Mouse (Mus musculus): ENCODE results near the gene Jpt1. TPM values are rescaled to one million over a fixed set of nuclear protein-coding genes. Genes with fewer than 3 reads are reported as not detected.
"Not testable (repeated sequence)": the region's sequence is repeated elsewhere in the genome, so short reads cannot be mapped to it uniquely, and the experiment has no call there.

Jpt1 gene
- total RNA-seq, 4 experiments from 2014 or later: 125 to 152 (median 137) TPM

DNA sequence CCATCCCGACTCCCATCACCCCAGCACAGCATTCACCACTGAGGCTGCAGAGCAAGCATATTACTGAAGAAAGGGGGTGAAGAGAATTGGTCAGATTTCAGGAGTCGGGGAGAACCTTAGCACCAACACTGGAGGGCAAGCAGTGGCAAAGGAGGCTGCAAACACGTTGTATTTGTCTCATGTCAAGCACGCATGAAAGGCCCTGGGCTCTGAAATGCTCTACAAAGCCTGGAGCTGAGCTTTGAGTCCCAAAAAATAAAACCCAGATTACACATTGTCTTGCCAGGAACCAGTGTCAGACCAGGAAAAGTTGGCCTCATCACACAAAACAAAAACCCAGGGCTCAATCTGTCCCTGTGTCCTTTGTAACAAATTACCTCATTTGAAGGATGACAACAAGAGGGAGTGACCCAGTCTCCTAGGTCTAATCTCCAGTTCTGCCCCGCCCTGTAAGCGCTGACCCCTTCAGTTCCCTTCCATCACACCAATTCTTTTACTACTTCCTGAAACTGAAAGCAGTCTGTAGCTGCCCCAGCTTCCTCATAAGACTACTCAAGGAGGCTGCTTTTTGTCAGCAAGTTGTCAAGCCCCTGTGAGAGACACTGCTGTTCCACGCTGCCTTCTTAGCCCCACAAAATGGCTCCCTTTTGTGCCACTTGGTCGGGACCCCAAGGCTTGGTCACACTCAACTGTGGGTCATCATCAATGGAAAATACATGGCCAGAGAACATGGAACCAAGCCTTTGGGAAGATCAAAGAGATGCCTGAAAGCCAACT, 1.6 kb downstream of the Jpt1 start:
- no peak for DNase-seq (ENCODE audit: low spot score in 2 of 2)

DNA sequence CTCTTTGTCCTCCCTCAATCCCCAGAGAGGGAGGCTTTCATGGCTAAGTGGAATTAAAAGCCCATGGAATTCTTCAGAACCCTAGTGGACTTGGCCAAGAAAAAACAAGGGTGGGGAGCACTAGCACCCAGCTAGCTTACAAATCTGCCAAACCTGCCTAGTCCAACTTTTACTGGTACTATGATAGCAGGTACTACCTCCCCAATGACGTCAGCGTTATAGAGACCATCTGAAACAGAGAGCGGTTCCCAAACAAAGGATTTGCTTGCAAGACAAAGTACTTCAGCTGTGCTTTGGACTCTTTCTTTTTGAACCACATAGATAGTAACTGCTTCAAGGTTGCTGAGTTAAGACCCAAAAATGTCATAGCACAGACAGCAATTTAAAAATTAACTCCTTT, 2.2 kb downstream of the Jpt1 start:
- DNase-seq (ENCODE audit: low spot score in 2 of 2): no peak

DNA sequence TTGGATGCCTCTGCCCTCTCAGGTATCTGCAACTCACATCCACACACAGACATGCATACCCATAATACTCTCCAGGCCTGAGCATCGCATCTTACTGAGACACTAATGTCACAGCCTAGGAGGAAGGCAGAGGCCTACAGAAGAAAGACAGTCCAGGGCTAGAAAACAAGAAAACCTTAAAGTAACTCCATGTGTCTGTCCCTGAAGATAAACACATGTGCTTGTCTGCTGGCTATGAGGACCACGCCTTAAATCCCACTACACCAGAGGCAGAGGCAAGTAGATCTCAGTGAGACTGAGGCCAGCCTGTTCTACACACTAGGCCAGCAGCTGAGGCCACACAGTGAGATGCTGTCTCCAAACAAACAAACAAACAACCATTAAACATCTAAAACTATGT, 3.1 kb downstream of the Jpt1 start:
- DNase-seq (ENCODE audit: low spot score in 2 of 2): no peak

DNA sequence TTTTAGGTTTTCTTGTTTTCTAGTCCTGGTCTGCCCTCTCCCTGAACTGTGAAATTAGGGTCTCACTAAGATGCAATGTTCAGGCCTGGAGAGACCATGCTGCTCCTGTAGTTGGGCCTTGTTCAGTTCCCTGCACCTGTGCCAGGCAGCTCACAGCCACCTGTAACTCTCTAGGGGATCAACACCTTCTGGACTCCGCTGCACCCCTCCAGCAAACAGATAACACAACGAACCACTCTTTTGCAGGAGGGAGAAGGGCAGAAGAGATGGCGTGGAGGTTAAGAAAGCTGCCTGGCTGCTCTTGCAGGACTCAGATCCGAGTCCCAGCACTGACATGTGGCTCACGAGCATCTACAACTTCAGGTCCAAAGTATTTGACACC, 3.7 kb downstream of the Jpt1 start:
- DNase-seq (ENCODE audit: low spot score in 2 of 2): no peak

DNA sequence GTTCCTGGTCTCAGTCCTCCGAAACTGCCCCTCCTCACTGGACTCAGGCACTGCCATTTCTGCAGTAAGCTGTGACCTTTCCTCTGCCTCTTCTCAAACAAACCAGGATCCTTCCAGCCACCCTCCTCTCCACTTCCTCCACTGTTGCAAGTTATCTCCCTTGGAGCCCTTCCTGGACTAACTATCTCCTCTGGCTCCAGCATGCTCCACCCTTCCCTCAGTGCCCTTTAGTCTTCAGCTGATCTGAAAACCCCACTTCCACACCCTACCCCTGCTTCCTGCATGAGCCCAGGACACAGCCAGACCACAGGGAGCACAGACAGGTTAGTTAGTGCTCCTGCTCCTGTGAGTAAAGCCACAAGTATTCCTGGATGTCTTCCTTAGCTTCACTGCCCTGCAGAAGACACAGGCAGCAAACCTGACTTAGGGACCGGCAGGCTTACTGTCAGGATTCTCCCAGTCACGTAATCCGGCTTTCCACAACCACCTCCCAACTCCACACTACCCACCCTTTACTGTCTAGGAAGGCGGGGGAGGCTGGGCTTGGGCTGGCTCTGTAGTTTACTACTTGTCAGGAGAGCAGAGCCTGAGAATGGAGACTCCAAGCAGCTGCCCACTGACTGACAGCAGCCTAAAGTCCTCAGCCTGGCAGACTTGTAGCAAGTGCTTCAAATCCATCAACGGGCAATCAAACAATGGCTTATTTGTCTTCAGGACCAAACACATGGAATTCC, 4.2 kb downstream of the Jpt1 start:
- no peak for DNase-seq (ENCODE audit: low spot score in 2 of 2)

DNA sequence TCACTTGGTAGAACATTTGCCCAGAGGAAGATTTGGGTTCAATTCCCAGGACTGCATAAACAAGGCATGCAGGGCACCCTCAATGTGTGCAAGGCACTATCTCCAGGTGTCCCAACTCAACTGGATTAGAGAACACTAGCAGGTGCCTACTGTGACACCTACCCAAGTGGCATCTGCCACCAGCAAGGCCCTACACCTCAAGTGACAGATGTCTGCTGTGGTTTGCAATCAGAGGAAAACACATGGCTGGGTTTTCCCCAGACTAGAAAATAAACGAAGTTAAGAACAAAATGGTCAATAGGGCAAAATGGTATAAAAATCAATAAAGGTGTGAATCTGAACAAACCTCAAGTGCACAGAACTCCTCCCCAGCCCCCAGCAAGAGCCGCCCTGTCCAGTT, 6.1 kb downstream of the Jpt1 start:
- DNase-seq (ENCODE audit: low spot score in 2 of 2): no peak

DNA sequence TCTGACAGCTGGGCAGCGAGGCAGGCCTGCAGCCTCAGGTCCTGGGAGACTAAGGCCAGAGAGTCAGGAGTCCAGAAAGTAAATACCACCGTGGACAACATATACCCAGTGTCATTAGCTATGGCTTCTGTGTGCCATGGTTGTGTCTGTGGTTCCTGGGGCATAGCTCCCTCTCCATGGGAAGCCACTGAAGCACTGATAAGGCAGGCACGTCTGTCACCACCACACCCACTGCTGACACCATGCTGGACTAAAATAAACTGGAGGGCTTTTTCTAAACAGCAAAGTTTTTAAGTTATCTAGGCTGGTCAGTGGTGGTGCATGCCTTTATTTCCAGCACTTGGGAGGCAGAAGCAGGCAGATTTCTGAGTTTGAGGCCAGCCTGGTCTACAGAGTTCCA, 7.6 kb downstream of the Jpt1 start:
- DNase-seq (ENCODE audit: low spot score in 2 of 2): no peak

DNA sequence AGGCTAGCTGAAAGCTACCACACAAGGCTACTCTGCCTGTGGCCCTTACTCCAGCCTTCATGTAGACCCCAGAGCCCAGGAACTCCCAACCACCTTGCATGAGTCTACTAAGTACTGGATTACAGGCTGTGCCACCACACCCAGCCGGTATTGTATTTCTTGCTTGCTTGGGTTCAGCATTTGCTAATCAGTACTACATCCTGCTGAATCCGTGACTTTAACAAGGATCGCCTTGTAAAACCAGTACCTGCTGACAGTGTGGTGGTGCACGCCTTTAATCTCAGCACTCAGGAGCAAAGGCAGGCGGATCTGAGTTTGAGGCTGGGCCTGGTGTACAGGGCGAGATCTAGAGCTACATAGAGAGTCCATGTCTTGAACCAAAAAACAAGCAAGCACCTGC, 11.6 kb downstream of the Jpt1 start:
- no peak for DNase-seq (ENCODE audit: low spot score in 2 of 2)

DNA sequence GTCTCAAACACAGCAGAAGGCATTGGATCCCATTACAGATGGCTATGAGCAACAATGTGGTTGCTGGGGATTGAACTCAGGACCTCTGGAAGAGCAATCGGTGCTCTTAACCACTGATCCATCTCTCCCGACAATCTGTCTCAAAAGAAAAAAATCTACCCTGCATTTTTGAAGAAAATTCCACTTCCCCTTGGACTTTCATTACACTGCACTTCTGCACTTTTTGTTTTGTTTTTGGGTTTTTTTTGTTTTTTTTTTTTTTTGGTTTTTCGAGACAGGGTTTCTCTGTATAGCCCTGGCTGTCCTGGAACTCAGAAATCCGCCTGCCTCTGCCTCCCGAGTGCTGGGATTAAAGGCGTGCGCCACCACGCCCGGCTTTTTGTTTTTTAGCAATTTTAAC, 17.6 kb downstream of the Jpt1 start:
- not testable (repeated sequence) for DNase-seq (ENCODE audit: low spot score in 2 of 2)

DNA sequence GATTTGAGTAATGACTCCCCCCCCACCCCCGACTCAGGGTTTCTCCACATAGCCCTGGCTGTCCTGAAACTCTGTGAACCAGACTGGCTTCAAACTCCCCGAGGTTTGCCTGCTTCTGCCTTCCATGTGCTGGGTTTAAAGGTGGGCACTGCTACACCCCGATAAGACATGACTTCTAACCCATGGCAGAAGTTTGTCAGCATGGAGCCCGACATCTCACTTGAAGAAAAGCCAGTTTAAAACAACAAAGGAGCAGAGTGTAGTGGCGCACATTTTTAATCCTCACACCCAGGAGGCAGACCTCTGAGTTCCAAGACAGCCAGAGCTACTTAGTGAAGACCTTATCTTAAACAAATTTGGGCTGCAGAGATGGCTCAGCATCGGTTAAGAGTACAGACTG, 21.8 kb downstream of the Jpt1 start:
- no peak for DNase-seq (ENCODE audit: low spot score in 2 of 2)

DNA sequence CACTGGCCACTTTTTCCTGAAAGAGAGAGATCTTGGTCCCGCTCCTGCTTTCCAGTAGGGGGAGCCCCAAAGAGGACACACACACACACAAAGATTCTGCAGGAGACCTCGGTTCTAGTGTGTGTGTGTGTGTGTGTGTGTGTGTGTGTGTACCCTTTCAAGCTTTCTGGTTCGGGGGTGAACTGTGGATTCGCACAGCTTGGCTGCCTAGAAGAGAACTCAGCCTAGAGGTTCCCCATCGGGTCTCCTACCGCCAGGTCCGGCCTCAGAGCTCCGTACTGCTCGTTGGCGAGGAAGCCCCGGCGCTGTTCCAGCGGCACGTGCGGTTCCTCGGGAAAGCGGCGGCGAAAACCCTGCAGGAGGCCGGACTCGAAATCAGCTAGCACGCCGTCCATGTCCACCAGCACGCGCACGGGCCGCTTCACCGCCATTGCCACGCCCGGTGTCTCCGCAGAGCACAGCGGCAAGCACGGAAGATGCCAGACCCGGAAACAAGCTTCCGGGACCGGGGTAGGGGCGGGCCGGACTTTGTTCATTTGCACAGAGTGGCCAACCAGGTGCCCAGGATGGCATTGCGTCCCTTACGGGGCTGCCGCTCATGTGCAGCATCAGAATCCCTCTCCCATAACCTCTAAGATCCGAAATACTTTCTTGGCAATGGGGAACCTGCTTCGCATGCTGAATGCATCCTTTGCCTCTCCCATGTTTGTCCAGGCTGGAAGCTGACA, 22.7 kb downstream of the Jpt1 start, which contains the start of gene Nt5c:
Nt5c (minus strand) TSS at position 507 of the 728 bp plus-strand sequence.
- DNase-seq (ENCODE audit: low spot score in 2 of 2): peak; percentile 67 to 83

DNA sequence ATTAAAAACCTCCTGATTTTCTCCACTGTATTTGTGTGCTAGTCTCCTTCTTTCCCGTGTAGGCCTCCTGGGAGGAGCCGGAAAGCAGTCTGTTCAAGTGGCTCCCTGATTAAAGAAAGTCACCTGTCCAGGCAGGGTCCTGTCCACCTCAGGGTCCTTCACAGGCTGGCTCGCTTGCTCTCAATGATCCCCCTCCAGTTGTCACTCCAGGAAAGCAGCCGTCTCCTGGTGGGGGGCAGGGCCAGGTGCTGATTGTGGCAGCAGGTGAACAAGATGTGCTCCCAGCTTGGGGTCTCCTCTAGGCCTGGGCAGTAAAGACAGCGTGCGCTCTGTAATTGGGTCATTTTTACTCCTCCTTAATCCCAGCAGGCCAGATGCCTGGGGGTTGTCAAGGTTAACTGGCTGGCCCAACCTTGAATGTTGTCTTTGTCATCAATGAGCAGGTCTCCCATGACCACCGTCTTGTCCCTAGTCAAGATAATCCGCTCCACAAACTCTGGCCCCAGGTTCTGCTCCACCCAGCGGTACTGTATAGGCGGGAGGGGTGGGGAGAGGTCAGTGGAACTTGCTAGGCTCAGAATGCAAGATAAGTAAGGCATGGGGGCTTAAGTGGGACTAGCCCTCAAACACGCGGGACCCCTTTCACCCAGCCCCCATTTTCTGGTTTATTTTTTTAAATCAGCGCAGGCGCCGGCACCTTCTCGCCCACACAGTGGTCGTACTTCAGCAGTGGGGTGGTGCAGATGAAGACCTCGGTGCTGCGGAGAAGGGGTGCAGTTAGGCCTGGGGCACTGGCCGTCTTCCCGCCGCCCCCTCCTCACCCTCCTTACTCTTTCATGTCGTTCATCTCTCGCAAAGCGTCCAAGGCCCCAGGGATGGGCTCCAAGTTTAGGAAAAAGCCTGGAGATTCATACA, 23.5 kb downstream of the Jpt1 start:
- no peak for DNase-seq (ENCODE audit: low spot score in 2 of 2)

DNA sequence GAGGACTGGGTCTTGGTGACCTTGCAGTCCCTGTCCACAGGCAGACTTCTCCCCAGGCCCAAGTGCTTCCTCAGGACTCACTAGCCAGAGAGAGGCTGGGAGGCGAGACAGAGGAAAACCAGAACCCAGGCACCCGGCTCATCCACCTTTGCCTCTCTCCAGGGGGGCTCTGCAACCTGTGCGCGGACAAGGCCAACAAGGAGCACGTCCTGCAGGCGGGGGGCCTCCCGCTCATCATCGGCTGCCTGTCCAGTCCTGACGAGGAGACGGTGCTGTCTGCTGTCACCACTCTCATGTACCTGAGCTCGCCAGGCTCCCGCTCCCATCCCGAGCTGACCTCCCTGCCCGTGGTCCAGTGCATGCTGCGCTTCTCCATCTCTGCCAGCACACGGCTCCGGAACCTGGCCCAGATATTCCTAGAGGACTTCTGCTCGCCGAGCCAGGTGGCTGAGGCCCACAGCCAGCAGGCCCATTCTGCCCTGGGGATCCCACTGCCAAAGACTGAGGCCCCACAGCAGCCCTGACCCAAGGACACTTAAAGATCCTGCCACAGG, 25.6 kb downstream of the Jpt1 start:
- no peak for DNase-seq (ENCODE audit: low spot score in 2 of 2)

DNA sequence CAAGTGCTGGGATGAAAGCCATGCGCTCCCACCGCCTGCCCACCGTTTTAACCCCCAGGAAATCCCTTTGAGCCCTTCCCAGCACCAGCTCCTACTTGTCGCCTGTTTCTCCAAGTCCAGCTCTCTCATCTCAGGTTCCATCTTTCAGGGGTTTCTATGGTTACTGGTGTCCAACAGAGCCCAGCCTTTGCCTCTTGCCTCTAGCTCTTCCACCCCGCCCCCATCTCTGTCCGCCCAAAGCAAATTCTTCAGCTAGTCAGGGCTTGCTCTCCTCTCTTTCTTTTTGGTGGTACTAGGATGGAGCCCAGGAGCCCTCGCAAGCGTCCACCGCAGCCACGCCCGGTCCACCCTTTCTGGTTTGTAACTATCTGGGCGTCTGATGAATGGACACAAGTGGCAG, 29.0 kb downstream of the Jpt1 start:
- no peak for DNase-seq (ENCODE audit: low spot score in 2 of 2)

DNA sequence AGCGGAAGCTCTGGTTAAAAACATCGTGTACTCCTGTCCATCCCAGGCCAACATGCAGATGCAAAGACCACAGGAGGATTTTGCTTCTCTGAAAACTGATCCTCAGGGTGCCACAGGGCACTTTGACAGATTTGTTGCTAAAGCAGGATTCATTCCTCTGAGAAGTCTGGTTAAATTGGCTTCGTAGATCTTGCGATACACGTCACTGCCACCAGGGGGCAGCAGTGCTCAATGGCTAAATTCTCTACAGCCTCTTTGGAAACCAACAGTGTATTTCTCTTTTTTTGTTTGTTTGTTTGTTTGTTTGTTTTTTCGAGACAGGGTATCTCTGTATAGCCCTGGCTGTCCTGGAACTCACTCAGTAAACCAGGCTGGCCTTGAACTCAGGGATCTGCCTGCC, 30.5 kb downstream of the Jpt1 start:
- peak in 1 of 2 experiments; percentile 82 for DNase-seq (ENCODE audit: low spot score in 2 of 2)

DNA sequence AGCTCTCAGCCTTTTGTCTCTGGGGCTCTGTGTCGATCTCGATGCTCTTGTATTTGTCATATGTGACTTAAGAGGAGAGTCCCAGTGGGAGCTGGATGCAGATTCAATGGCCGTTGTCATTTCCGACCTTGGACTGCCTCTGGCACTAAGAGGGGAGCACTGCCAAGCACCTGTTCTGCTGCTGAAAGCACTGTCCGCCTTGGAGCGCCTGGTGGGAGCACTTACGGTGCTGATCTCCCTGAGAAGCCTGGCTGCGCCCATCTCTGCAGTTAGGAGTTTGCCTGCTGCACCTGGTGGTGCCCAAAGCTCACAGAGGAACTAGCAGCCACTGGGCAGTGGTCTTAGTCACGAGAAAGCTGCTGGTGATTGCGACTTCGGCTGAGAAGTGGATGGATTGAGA, 30.9 kb downstream of the Jpt1 start:
- no peak for DNase-seq (ENCODE audit: low spot score in 2 of 2)

DNA sequence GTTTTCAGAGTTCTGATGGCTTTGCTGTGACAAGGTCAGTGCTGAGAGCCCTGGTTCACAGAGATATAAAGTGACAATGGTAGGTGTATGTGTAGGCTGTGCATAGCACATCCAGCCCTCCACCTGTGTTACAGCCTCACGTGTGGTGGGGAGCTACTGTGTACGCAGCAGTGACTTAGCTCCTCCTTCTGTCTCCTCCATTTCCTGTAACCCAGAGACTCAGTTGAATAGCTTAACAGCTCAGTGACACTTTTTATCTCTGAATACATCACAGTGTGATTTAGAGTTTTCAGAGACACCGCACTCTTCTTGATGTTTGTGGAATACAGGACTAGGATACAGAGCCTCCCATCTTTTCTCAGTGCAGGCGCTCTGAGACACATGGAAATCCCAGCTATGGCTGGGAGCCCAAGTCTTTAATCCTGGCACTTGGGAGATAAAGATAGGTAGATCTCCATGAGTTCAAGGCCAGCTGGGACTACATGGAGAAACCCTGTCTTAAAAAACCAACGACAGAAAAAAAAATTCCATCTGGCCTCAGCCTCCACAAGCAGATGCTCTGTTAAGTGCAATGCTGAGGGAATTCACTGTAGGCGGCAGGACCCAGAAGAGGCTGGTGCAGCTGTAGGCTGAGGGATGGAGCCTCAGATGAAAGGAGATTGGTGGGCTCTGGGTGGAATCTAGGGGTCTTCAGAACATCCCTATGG, 32.5 kb downstream of the Jpt1 start:
- peak in 1 of 2 experiments; percentile 81 for DNase-seq (ENCODE audit: low spot score in 2 of 2)

DNA sequence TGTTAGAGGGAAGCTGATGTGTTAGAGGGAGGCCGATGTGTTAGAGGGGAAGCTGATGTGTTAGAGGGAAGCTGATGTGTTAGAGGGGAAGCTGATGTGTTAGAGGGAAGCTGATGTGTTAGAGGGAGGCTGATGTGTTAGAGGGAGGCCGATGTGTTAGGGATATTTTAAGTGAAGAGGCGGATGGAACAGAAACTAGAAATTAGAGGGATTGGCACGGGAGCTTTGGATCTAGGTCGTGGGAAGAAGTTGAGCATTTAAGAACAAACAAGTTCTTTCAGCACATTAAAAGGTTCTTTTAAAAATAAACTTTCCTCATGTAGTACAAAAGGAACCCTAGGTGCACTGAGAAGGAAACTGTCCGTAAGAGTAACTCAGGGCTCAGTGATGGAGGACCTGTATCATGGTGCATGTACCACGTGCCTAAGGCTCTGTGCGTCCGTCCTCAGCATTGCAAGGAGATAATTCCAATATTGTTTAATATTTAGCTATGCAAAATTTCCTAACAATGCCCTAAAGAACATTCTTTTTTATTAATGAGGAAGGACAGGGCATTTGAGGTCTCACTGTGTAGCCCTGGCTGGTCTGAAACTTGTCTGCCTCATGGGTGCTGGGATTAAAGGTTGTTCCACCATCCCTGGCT, 35.8 kb downstream of the Jpt1 start:
- DNase-seq (ENCODE audit: low spot score in 2 of 2): no peak

DNA sequence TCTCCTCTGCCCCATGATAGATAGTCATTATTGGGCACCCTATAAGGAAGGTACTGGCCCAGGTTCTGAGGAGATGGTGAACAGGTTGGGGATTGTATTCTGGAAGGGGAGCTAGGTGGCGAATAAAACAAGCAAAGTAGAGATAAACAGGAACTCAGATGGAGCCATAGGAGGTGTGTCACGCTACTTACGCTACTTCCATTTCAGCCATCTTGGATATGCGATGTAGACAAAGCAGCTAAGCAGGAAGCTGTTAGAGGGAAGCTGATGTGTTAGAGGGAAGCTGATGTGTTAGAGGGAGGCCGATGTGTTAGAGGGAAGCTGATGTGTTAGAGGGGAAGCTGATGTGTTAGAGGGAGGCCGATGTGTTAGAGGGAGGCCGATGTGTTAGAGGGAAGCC, 36.8 kb downstream of the Jpt1 start:
- DNase-seq (ENCODE audit: low spot score in 2 of 2): not testable (repeated sequence)

DNA sequence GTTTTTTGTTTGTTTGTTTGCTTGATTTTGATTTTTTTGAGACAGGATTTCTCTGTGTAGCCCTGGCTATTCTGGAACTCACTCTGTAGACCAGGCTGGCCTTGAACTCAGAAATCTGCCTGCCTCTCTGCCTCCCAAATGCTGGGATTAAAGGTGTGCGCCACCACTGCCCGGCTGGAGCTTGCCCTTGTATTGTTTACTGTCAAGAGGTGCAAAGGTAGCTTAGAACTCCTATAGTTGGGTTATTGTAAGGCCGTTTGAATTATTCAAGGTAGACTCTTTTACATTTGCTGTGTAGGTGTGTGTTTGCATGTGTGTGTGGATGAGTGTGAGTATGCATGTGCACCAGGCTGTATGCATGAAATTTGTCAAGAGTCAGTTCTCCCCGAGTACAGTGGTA, 37.6 kb downstream of the Jpt1 start:
- not testable (repeated sequence) for DNase-seq (ENCODE audit: low spot score in 2 of 2)

Data from left cerebral cortex, adult 8-10 months (tissue).